Mouse (Mus musculus): ENCODE measurements around the gene Gpd1.

DNA sequence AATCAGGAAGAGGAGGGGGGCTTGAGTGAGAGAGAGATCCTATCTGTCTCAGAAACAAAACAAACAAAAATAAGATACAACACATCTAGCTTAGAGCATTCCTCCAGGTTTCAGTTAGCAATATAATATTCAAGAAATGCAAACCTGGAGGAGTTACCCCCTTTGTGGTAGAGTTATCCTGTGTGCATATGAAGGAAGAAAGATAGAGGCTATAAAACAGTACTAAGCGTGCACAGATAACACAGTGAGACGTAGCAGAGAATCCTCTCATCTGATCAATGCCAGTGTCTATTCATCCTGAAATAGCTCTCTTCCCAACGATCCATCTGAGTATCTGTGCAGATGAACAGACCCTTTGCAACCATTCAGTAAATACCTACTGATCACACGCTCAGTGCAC, 50.2 kb downstream of the Gpd1 start:
- TF ChIP-seq CTCF (IDR thresholded peaks at IDR 0.05; ENCODE audit: borderline replicate concordance, insufficient read depth, low read depth, low read length) (no peak), POLR2A (IDR thresholded peaks at IDR 0.05; ENCODE audit: borderline replicate concordance, insufficient read depth, low read length) (no peak)
